Mouse (Mus musculus): ENCODE measurements at regions not wholly inside any gene's neighbourhood (a gene's known extent, or its start where the extent isn't known, plus 50 kb on each side); places are given as distances from the start of the nearest gene placed in this dataset.

- DNase-seq (ENCODE audit: low spot score) = no peak
These were observed 281.0 kb upstream of the Tle1 start for GRCm38 (mm10) chr4:72481748-72482147.

- DNase-seq (ENCODE audit: low spot score) = no peak
These were observed 279.8 kb upstream of the Tle1 start for GRCm38 (mm10) chr4:72480535-72480934.

- no peak for DNase-seq (ENCODE audit: low spot score)
These were observed 268.6 kb upstream of the Tle1 start for GRCm38 (mm10) chr4:72469236-72469875.

GRCm38 (mm10) chr4:72444177-72444770 lies 243.6 kb upstream of the Tle1 start:
- no peak for DNase-seq (ENCODE audit: low spot score)

- no peak for DNase-seq (ENCODE audit: low spot score)
These were observed 236.6 kb upstream of the Tle1 start for GRCm38 (mm10) chr4:72437367-72437766.

GRCm38 (mm10) chr4:72425316-72425715 lies 224.6 kb upstream of the Tle1 start:
- no peak for DNase-seq (ENCODE audit: low spot score)

GRCm38 (mm10) chr4:72412100-72412788 lies 211.5 kb upstream of the Tle1 start:
- no peak for DNase-seq (ENCODE audit: low spot score)

- no peak for DNase-seq (ENCODE audit: low spot score)
These were observed 210.6 kb upstream of the Tle1 start for GRCm38 (mm10) chr4:72411343-72411742.

GRCm38 (mm10) chr4:72400759-72401158 lies 200.0 kb upstream of the Tle1 start:
- DNase-seq (ENCODE audit: low spot score) = no peak

GRCm38 (mm10) chr4:72391887-72392435 lies 191.2 kb upstream of the Tle1 start:
- no peak for DNase-seq (ENCODE audit: low spot score)

- no peak for DNase-seq (ENCODE audit: low spot score)
These were observed 189.3 kb upstream of the Tle1 start for GRCm38 (mm10) chr4:72389811-72390625.

- DNase-seq (ENCODE audit: low spot score) = peak; percentile 29
These were observed 184.2 kb upstream of the Tle1 start for GRCm38 (mm10) chr4:72384901-72385264.

- no peak for DNase-seq (ENCODE audit: low spot score)
These were observed 183.7 kb upstream of the Tle1 start for GRCm38 (mm10) chr4:72384259-72384900.

- DNase-seq (ENCODE audit: low spot score) = no peak
These were observed 183.0 kb upstream of the Tle1 start for GRCm38 (mm10) chr4:72383729-72384128.

GRCm38 (mm10) chr4:72382517-72383147 lies 181.9 kb upstream of the Tle1 start:
- no peak for DNase-seq (ENCODE audit: low spot score)

- DNase-seq (ENCODE audit: low spot score) = no peak
These were observed 181.0 kb upstream of the Tle1 start for GRCm38 (mm10) chr4:72381742-72382141.

GRCm38 (mm10) chr4:72381116-72381515 lies 180.4 kb upstream of the Tle1 start:
- no peak for DNase-seq (ENCODE audit: low spot score)

GRCm38 (mm10) chr4:72379515-72379914 lies 178.8 kb upstream of the Tle1 start:
- peak; percentile 36 for DNase-seq (ENCODE audit: low spot score)

GRCm38 (mm10) chr4:72379011-72379410 lies 178.3 kb upstream of the Tle1 start:
- peak; percentile 13 for DNase-seq (ENCODE audit: low spot score)

- DNase-seq (ENCODE audit: low spot score) = no peak
These were observed 176.8 kb upstream of the Tle1 start for GRCm38 (mm10) chr4:72377520-72377919.

- no peak for DNase-seq (ENCODE audit: low spot score)
These were observed 151.3 kb upstream of the Tle1 start for GRCm38 (mm10) chr4:72351985-72352384.
